Mouse (Mus musculus): ENCODE measurements around the gene Rbm20.

Gene Rbm20

GRCm38 (mm10) chr19:53676718-53677634, at the start of gene Rbm20:
Rbm20 (plus strand) TSS chr19:53677306.
- CTCF ChIA-PET, result interaction anchor here in 3 of 4 experiments (0.6 to 1.0 kb wide), 5 partner anchors 28 to 101 kb away, joined by 3 read pairs; no protein-coding TSS in a partner anchor
- POLR2A ChIA-PET, result interaction anchor here in 3 of 4 experiments (0.5 to 5.2 kb wide), 31 partner anchors 11 to 148 kb away, joined by 3 to 39 read pairs (median 4); partner anchors contain the start of genes Smc3 (in 2 of the 3) and Dusp5 (in 1 of the 3)

- CTCF ChIA-PET, result interaction anchor here (0.6 to 2.9 kb wide), 14 partner anchors 9 to 244 kb away, joined by 3 to 12 read pairs (median 3); partner anchors contain the start of gene Smc3 (in 1 of the 4)
- POLR2A ChIA-PET, result interaction anchor here in 3 of 4 experiments (0.6 to 4.0 kb wide), 14 partner anchors 9 to 258 kb away, joined by 3 to 26 read pairs (median 4); no protein-coding TSS in a partner anchor
These were observed 39.1 kb upstream of the Rbm20 start for GRCm38 (mm10) chr19:53638041-53638440.

DNA sequence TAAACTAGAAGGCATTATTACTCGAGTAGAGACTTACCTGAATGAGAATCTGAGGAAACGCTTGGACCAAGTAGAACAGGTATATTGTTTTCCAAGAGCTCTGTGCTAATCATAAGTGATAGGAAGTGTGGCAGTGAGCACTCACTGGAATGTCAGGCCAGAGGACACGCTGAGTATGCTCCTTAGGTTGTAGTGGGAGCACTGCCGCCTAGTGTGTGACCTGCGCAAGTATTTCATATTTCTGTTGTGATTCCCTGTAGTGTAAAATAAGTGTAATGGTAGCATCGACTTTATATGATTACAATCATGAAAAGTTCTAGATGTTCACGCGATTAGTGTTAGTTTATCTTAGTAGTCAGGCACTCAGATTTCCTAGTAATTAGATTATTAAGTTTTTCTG, 38.4 kb upstream of the Rbm20 start:
- ChIA-PET CTCF (interaction anchor here (0.6 to 2.9 kb wide), 11 partner anchors 9 to 245 kb away, joined by 3 to 12 read pairs (median 5); partner anchors contain the start of gene Smc3 (in 1 of the 4)), POLR2A (interaction anchor here in 2 of 4 experiments (0.6 to 4.0 kb wide), 11 partner anchors 9 to 1783 kb away, joined by 3 to 26 read pairs (median 4); no protein-coding TSS in a partner anchor)

GRCm38 (mm10) chr19:53644020-53644595, 33.0 kb upstream of the Rbm20 start:
- POLR2A ChIA-PET, result interaction anchor here in 1 of 4 experiments (0.6 to 1.1 kb wide), 3 partner anchors 9 to 259 kb away, joined by 3 read pairs; no protein-coding TSS in a partner anchor
- CTCF ChIA-PET, result interaction anchor here in 1 of 4 experiments (0.6 kb wide), 1 partner anchor 43 kb away, joined by 3 read pairs; no protein-coding TSS in a partner anchor

- ChIA-PET CTCF (interaction anchor here in 2 of 4 experiments (1.0 to 4.4 kb wide), 9 partner anchors 9 to 391 kb away, joined by 3 to 33 read pairs (median 5); no protein-coding TSS in a partner anchor), POLR2A (interaction anchor here in 3 of 4 experiments (0.7 to 4.3 kb wide), 17 partner anchors 9 to 609 kb away, joined by 3 to 26 read pairs (median 4); partner anchors contain the start of gene Smc3 (in 2 of the 3))
These were observed 29.8 kb upstream of the Rbm20 start for GRCm38 (mm10) chr19:53647301-53647700.

GRCm38 (mm10) chr19:53648056-53648455, 29.1 kb upstream of the Rbm20 start:
- POLR2A ChIA-PET, result interaction anchor here (0.6 to 4.3 kb wide), 27 partner anchors 10 to 1843 kb away, joined by 3 to 26 read pairs (median 5); partner anchors contain the start of gene Smc3 (in 3 of the 4)
- CTCF ChIA-PET, result interaction anchor here (0.5 to 4.4 kb wide), 54 partner anchors 9 to 397 kb away, joined by 3 to 33 read pairs (median 4); partner anchors contain the start of genes Rbm20 (in 1 of the 4) and Smc3 (in 1 of the 4)

DNA sequence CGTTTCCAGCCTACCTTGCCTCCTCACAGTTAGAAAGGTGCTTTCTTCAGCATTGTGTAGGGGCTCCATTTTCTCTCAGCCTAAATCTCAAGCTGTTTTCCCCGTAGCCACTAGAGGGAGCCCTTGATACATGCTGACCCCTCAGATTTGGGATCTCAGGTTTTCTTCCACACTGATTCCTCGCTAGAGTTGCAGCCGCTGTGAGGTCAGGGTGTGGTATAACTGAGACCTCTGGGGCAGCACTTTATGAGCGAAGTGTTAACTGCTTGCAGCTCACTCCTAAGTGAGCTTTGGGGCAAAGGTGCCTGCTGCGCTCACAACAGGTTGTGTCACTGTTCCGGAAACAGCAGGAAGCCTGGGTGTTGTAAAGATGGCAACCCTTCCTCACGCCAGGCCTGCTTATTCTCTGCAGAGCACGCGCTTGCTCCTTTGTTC, 28.3 kb upstream of the Rbm20 start:
- POLR2A ChIA-PET, result interaction anchor here (0.6 to 4.3 kb wide), 26 partner anchors 10 to 105 kb away, joined by 3 to 26 read pairs (median 5); partner anchors contain the start of gene Smc3 (in 3 of the 4)
- CTCF ChIA-PET, result interaction anchor here (0.5 to 4.4 kb wide), 52 partner anchors 8 to 396 kb away, joined by 3 to 33 read pairs (median 4); partner anchors contain the start of genes Rbm20 (in 1 of the 4) and Smc3 (in 1 of the 4)

DNA sequence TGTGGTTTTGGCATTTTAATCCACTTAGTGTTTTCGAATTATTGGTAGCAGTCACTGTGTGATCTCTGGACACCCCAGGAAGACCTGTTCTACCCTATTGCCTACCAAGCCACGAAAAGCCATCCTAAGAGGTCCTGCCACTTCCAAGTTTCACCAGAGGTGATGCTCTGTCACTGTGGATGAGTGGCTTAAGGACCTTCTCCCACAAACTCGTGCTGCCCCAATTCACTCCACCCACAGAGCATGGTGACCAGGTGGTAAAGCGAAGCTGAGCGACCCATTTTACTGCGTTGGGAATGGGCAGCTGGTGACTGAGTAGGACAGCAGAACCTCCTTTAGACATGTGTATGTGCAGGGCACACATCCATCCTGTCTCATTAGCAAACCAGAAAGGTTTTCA, 27.7 kb upstream of the Rbm20 start:
- ChIA-PET POLR2A (interaction anchor here (0.7 to 4.3 kb wide), 30 partner anchors 10 to 521 kb away, joined by 3 to 26 read pairs (median 4); partner anchors contain the start of gene Smc3 (in 3 of the 4)), CTCF (interaction anchor here (0.6 to 4.4 kb wide), 40 partner anchors 11 to 396 kb away, joined by 3 to 33 read pairs (median 4); partner anchors contain the start of gene Smc3 (in 1 of the 4))

- POLR2A ChIA-PET, result interaction anchor here in 3 of 4 experiments (0.6 to 4.3 kb wide), 24 partner anchors 9 to 522 kb away, joined by 3 to 26 read pairs (median 4); partner anchors contain the start of gene Smc3 (in 2 of the 3)
- CTCF ChIA-PET, result interaction anchor here in 3 of 4 experiments (0.6 to 4.4 kb wide), 13 partner anchors 12 to 111 kb away, joined by 3 to 33 read pairs (median 5); no protein-coding TSS in a partner anchor
These were observed 27.3 kb upstream of the Rbm20 start for GRCm38 (mm10) chr19:53649802-53650201.

DNA sequence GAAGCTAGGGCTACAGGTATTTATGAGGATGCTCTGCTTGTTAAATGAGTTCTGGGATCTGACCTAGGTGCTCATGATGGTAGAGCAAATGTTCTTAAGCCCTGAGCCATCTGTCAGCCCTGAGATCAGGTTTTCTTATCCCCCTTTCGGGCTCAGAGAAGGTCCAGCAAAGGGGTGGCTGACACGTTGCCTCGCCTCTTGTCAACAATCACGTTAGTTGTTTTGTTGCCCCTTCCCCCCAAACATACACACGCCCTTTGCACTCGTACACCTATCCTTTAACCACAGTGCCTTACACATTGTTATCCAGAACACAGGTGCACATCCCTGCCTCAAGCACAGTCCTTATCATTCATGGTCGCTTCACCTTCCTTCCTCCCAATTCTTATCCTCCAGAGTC, 26.2 kb upstream of the Rbm20 start:
- ChIA-PET POLR2A (interaction anchor here in 2 of 4 experiments (0.6 to 3.0 kb wide), 9 partner anchors 8 to 394 kb away, joined by 3 to 17 read pairs (median 4); no protein-coding TSS in a partner anchor), CTCF (interaction anchor here in 2 of 4 experiments (0.6 to 1.9 kb wide), 3 partner anchors 83 to 110 kb away, joined by 3 to 4 read pairs (median 4); no protein-coding TSS in a partner anchor)

GRCm38 (mm10) chr19:53652267-53652666, 24.8 kb upstream of the Rbm20 start:
- CTCF ChIA-PET, result interaction anchor here in 1 of 4 experiments (0.8 kb wide), 1 partner anchor 53 kb away, joined by 5 read pairs; no protein-coding TSS in a partner anchor

GRCm38 (mm10) chr19:53653624-53654467, 23.3 kb upstream of the Rbm20 start:
- ChIA-PET CTCF (interaction anchor here in 3 of 4 experiments (0.5 to 0.9 kb wide), 5 partner anchors 22 to 110 kb away, joined by 3 read pairs; no protein-coding TSS in a partner anchor), POLR2A (interaction anchor here in 3 of 4 experiments (0.6 to 2.7 kb wide), 21 partner anchors 12 to 265 kb away, joined by 3 to 11 read pairs (median 4); partner anchors contain the start of gene Smc3 (in 1 of the 3))

More at GRCm38 (mm10) chr19:53652267-53652666, 24.8 kb upstream of the Rbm20 start:
- POLR2A ChIA-PET, result interaction anchor here in 3 of 4 experiments (0.5 to 1.7 kb wide), 11 partner anchors 19 to 256 kb away, joined by 3 to 8 read pairs (median 3); no protein-coding TSS in a partner anchor

DNA sequence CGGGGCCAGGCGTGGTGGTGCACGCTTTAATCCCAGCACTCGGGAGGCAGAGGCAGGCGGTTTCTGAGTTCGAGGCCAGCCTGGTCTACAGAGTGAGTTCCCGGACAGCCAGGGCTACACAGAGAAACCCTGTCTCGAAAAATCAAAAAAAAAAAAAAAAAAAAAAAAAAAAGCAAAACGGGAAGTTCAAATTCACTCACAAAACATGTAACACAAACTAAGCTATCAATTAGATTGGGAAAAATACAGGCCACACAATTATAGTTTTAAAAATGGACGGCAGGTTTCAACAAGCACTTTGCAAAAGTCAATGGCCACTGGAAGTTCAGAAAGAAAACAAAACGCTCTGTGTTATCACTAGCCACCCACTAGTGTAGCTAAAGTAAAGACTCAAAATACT, 20.7 kb upstream of the Rbm20 start:
- CTCF ChIA-PET, result interaction anchor here in 3 of 4 experiments (0.6 to 0.7 kb wide), 5 partner anchors 8 to 1194 kb away, joined by 3 to 11 read pairs (median 5); no protein-coding TSS in a partner anchor

DNA sequence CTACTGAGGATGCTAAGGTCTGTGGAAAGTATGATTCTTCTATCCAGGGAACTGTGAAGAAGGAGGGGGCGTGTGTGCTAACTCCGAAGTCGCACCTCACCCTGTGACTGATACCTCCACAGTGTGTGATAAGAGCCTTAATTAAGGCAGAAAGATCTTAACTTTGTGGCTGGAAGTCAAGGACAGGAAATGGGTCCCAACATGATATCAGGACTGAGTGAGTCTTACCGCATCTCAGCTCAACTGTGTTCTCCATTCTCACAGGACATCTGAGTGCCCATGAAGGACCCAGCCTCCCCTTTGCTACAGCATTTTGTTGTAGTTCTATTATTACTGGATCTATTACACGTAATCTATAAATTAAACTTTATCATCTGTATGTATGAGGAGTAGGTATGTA, 19.7 kb upstream of the Rbm20 start:
- POLR2A ChIA-PET, result no interaction called here
- CTCF ChIA-PET, result no interaction called here

More for the DNA sequence above, 20.7 kb upstream of the Rbm20 start:
- POLR2A ChIA-PET, result interaction anchor here in 2 of 4 experiments (0.7 to 2.3 kb wide), 5 partner anchors 9 to 354 kb away, joined by 3 to 9 read pairs (median 3); no protein-coding TSS in a partner anchor

DNA sequence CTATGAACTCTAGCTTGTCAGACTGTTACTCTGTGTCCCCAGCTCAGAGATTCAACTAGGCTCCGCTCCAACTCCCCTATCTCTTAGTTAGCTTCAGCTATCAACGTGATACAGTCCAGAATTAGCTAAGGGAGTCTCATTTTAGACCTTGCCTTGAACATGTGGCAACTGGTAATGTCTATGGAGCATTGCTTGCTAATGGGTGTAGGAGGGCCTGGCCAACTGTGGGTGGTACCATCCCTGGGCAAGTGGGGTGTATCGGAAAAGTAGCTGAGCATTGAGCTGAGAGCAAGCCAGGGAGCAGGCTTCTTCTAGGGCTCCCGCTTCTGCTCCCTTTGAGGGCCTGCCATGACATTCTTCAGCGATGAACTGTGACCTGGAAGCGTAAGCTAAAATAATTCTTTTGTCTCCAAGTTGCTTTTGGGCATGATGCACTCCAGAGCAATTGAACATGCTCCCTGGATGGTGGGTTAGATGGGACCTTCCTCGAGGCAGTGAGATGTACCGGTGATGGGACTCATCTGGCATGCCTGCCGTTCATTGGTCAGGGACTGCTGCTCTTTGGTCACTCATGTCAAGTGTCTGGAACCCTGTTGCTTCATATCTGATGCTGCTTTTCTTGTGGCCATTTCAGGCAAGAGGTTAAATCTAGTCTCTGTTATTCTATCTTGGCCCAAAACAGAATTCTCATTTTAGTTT, 16.2 kb upstream of the Rbm20 start:
- ChIA-PET CTCF (interaction anchor here in 1 of 4 experiments (0.6 kb wide), 1 partner anchor 94 kb away, joined by 3 read pairs; no protein-coding TSS in a partner anchor), POLR2A (interaction anchor here in 3 of 4 experiments (0.6 to 1.8 kb wide), 10 partner anchors 11 to 279 kb away, joined by 3 to 10 read pairs (median 3); partner anchors contain the start of gene Rbm20 (in 1 of the 3))

All from embryonic stem cell, embryonic (primary cell).